Mouse (Mus musculus) E14TG2a.4 (cell line): Measurements from ENCODE around the gene Kbtbd13.

Experiments
- CTCF ChIP-seq: conservative IDR thresholded peaks from 2 replicates; pipeline ENCODE4 v1.5.1; 2014; ENCODE audit warnings: low read length
- NANOG ChIP-seq: IDR thresholded peaks from 2 replicates; pipeline ENCODE4 v1.6.1; 2014; ENCODE audit warnings: borderline replicate concordance, low read length, mixed read lengths

- TF ChIP-seq CTCF = no peak
- no peak for TF ChIP-seq NANOG
These were observed 7.2 kb downstream of the Kbtbd13 start for GRCm38 (mm10) chr9:65384276-65384675.
